Mouse (Mus musculus) megakaryocyte, embryonic 14.5 days (primary cell): ENCODE data around the gene Gm49395. TPM values are rescaled to one million over a fixed set of nuclear protein-coding genes. Genes with fewer than 3 reads are reported as not detected.

ENCODE experiments used
- H3K27me3 ChIP-seq: replicated peaks from 2 replicates; pipeline ENCODE3; 2012; ENCODE audit warnings: inconsistent platforms
- H3K36me3 ChIP-seq: replicated peaks from 2 replicates; pipeline ENCODE3; 2012; ENCODE audit warnings: low read length, inconsistent platforms, mixed read lengths
- H3K4me1 ChIP-seq: 2 replicates; pipeline ENCODE4 v1.6.1; 2012; ENCODE audit warnings: inconsistent platforms
- H3K4me3 ChIP-seq: replicated peaks from 2 replicates; pipeline ENCODE3; 2012; ENCODE audit warnings: moderate library complexity, mild to moderate bottlenecking, inconsistent platforms
- H3K9me3 ChIP-seq: 2 replicates; pipeline ENCODE4 v1.6.1; 2012; ENCODE audit warnings: inconsistent platforms
- FLI1 ChIP-seq: IDR thresholded peaks from 2 replicates; pipeline ENCODE4 v1.6.1; 2012; ENCODE audit warnings: low read length, inconsistent platforms, mixed read lengths
- GATA1 ChIP-seq: IDR thresholded peaks from 3 replicates; pipeline ENCODE4 v1.6.1; 2012; ENCODE audit warnings: mixed read lengths, low read length, inconsistent platforms, borderline replicate concordance
- polyA plus RNA-seq: library from polyadenylated mRNA; stranded (reverse); fragments of >175 nt; gene quantifications from 2 replicates; pipeline ENCODE4 v1.2.3, GENCODE M21; 2012; ENCODE audit warnings: low replicate concordance; ENCODE audit not compliant: insufficient read depth

The Gm49395 gene
- polyA plus RNA-seq, 1 experiment: 7.0 TPM

GRCm38 (mm10) chr13:115067324-115067967 is 34.3 kb downstream of the Gm49395 start:
- TF ChIP-seq FLI1 (no peak), GATA1 (no peak)
- Histone ChIP-seq H3K27me3 (no peaks in the 10 kb centered on the region), H3K36me3 (no peaks in the 10 kb centered on the region), H3K4me1 (no peaks in the 10 kb centered on the region), H3K9me3 (peaks cover 14% of the 10 kb centered on the region), H3K4me3 (no peak overlapping the region)

GRCm38 (mm10) chr13:115057555-115057954 is 44.2 kb downstream of the Gm49395 start:
- TF ChIP-seq GATA1 (no peak), FLI1 (no peak)
- Histone ChIP-seq H3K27me3 (no peaks in the 10 kb centered on the region), H3K4me1 (no peaks in the 10 kb centered on the region), H3K4me3 (no peak overlapping the region), H3K9me3 (0 out of 2 replicates have a peak, but pooled peaks cover 3% of the 10 kb centered on the region), H3K36me3 (no peaks in the 10 kb centered on the region)

GRCm38 (mm10) chr13:115054783-115055182 is 46.9 kb downstream of the Gm49395 start:
- no peaks in the 10 kb centered on the region for H3K36me3 ChIP-seq

DNA sequence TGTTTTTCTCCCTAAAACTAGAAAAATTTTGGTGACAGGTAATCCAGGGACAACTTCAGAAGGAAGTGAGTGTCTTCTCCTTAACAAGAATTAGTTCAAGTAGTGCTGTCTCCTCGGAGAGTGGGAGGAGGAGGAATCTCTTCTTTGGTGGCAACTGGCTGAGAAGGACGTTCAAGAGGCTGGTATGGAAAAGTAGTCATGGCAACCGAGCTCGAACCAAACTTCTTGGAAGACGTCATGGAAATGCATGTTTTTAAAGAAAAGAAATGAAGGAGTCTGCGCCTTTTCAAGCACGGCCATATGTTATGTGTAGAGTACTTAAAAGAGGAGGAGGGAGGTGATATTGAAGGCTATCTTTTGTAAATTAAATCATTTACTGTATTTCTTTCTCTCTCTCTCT is 49.2 kb downstream of the Gm49395 start:
- Histone ChIP-seq H3K27me3 (no peaks in the 10 kb centered on the region), H3K9me3 (no peaks in the 10 kb centered on the region), H3K4me1 (no peaks in the 10 kb centered on the region), H3K4me3 (no peak overlapping the region), H3K36me3 (no peaks in the 10 kb centered on the region)
- no peak for TF ChIP-seq FLI1
- TF ChIP-seq GATA1: no peak

More at GRCm38 (mm10) chr13:115054783-115055182, 46.9 kb downstream of the Gm49395 start:
- Histone ChIP-seq H3K9me3 (no peaks in the 10 kb centered on the region), H3K4me1 (no peaks in the 10 kb centered on the region), H3K27me3 (no peaks in the 10 kb centered on the region), H3K4me3 (no peak overlapping the region)
- TF ChIP-seq FLI1 (no peak), GATA1 (no peak)

DNA sequence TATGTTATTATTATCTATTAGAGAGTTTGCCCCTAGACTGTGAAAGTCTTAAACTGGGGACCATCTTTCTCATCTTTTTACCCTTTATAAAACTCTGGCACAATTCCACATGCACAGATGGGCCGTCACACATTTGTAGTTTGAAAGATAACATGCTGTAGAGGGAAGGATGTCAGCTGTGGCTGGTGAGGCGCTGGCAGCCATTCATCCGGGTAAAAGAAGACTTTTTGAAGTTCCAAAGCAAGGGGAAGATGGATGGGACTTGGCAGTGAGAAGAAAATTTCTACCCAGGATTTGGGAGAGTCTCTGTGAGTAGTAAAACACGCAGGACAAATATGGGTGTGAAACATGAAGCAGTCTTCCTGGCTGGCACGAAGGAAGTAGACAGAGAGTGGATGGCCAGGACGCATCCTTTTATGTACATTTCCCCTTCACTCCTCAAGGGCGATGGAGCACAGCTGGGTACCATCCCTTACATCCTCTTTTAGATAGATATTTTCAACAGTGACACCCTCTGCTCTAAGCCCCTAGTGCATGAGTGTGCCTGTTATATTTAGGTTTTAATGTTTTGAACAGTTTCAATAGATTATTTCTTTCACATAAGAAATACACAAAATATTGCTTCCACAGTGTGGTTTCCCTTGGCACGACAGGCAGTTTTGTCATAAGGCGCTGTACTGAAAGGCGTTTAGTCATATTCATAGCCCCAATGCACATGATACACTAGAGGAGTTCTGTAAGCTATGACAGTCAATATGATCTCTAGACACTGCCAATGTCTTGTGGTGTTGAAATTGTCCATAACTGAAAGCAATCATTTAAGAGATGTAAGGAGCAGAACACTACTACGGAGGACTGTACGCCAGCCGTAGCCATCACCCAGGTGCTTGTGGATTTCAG is 50.8 kb downstream of the Gm49395 start:
- no peaks in the 10 kb centered on the region for H3K9me3 ChIP-seq
- no peaks in the 10 kb centered on the region for H3K4me1 ChIP-seq
- H3K4me3 ChIP-seq: no peak overlapping the region
- TF ChIP-seq FLI1 (no peak), GATA1 (no peak)
- H3K27me3 ChIP-seq: no peaks in the 10 kb centered on the region
- no peaks in the 10 kb centered on the region for H3K36me3 ChIP-seq

DNA sequence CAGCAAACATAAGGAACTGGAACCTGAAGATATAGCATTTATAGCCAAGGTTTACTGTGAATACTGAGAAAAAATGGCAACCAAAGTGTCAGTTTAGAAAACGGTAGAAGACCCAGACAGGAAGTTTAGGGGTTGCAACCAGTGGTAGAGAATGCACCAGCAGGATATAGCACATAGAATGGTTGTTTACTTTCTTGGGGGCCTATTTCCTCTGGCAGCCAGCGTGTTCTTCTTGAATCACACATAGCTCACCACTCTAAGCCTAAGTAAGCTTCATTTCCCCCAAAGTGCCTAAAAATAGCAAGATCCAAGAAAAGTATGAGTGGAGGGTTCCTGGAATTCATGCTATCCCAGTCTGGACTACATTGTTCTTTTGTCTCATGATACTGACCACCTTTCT is 59.1 kb downstream of the Gm49395 start:
- no peaks in the 10 kb centered on the region for H3K27me3 ChIP-seq
- no peak overlapping the region for H3K4me3 ChIP-seq

GRCm38 (mm10) chr13:115037304-115037703 is 64.4 kb downstream of the Gm49395 start:
- no peaks in the 10 kb centered on the region for H3K4me1 ChIP-seq
- H3K36me3 ChIP-seq: no peaks in the 10 kb centered on the region
- no peaks in the 10 kb centered on the region for H3K27me3 ChIP-seq
- TF ChIP-seq FLI1 (no peak), GATA1 (no peak)
- H3K9me3 ChIP-seq: no peaks in the 10 kb centered on the region
- no peak overlapping the region for H3K4me3 ChIP-seq

More for the DNA sequence above, 59.1 kb downstream of the Gm49395 start:
- H3K9me3 ChIP-seq: no peaks in the 10 kb centered on the region
- no peaks in the 10 kb centered on the region; the same call in 1 of the 2 replicates for H3K4me1 ChIP-seq
- no peak for TF ChIP-seq GATA1
- TF ChIP-seq FLI1: no peak
- H3K36me3 ChIP-seq: no peaks in the 10 kb centered on the region

GRCm38 (mm10) chr13:115035387-115035786 is 66.3 kb downstream of the Gm49395 start:
- Histone ChIP-seq H3K4me3 (no peak overlapping the region), H3K27me3 (no peaks in the 10 kb centered on the region), H3K4me1 (no peaks in the 10 kb centered on the region), H3K36me3 (no peaks in the 10 kb centered on the region), H3K9me3 (no peaks in the 10 kb centered on the region)
- no peak for TF ChIP-seq GATA1

DNA sequence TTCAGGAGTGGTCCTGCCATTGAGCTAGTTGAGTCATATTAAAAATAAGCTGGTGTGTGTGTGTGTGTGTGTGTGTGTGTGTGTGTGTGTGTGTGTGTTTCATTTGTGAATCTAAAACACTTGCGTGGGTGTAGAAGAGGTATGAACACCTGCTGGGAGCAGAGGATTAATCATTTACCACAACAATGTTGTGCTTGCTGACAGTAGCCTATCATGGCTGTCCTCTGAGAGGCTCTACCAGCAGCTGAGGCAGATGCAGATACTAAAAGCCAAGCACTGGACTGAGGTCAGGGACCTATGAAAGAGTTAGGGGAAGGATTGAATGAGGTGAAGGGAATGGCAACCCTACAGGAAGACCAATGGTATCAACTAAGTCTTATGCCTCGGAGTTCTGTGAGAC is 68.6 kb downstream of the Gm49395 start:
- no peak overlapping the region for H3K4me3 ChIP-seq
- TF ChIP-seq GATA1 (no peak), FLI1 (no peak)

More for the DNA sequence above, 68.6 kb downstream of the Gm49395 start:
- Histone ChIP-seq H3K36me3 (no peaks in the 10 kb centered on the region), H3K9me3 (no peaks in the 10 kb centered on the region), H3K4me1 (no peaks in the 10 kb centered on the region), H3K27me3 (no peaks in the 10 kb centered on the region)
